Mouse (Mus musculus) liver, embryonic 15.5 days (tissue): Measurements from ENCODE around the gene Polr2b. TPM values are rescaled to one million over a fixed set of nuclear protein-coding genes. Genes with fewer than 3 reads are reported as not detected.
A peak's percentile ranks its signal among the peaks of the same experiment; 100 is the strongest.

Experiments
- ATAC-seq: fragments of 200-750 bp; cut with Nextera tagmentation; 2 replicates; pipeline ENCODE4 v1.8.0; 2017; ENCODE audit warnings: moderate number of reproducible peaks, mild to moderate bottlenecking, moderate library complexity; ENCODE audit not compliant: insufficient read depth
- H3K27ac ChIP-seq: fragments of 300-500 bp; sonication (generic); replicated peaks from 2 replicates; pipeline ENCODE4 v1.5.1; 2015; ENCODE audit warnings: mild to moderate bottlenecking, inconsistent platforms
- H3K27me3 ChIP-seq: fragments of 300-500 bp; sonication (generic); 2 replicates; pipeline ENCODE4 v1.6.1; 2015; ENCODE audit warnings: mild to moderate bottlenecking, inconsistent platforms
- H3K36me3 ChIP-seq: fragments of 300-500 bp; sonication (generic); replicated peaks from 2 replicates; pipeline ENCODE4 v1.6.1; 2015; ENCODE audit warnings: moderate library complexity, mild to moderate bottlenecking, inconsistent platforms
- H3K4me1 ChIP-seq: fragments of 300-500 bp; sonication (generic); replicated peaks from 2 replicates; pipeline ENCODE4 v1.6.1; 2015; ENCODE audit warnings: inconsistent platforms
- H3K4me2 ChIP-seq: fragments of 300-500 bp; sonication (generic); 2 replicates; pipeline ENCODE4 v1.6.1; 2015; ENCODE audit warnings: moderate library complexity, mild to moderate bottlenecking, inconsistent platforms
- H3K4me3 ChIP-seq: fragments of 300-500 bp; sonication (generic); replicated peaks from 2 replicates; pipeline ENCODE4 v1.5.1; 2015; ENCODE audit warnings: mild to moderate bottlenecking, inconsistent platforms
- H3K9ac ChIP-seq: fragments of 300-500 bp; sonication (generic); 2 replicates; pipeline ENCODE4 v1.6.1; 2015; ENCODE audit warnings: moderate library complexity, mild to moderate bottlenecking, inconsistent platforms
- H3K9me3 ChIP-seq: fragments of 300-500 bp; sonication (generic); replicated peaks from 2 replicates; pipeline ENCODE4 v1.6.1; 2016; ENCODE audit warnings: inconsistent platforms
- WGBS: fragments of 180-500 bp; shearing (Covaris S2); methylation state at CpG from one replicate; pipeline ENCODE4 v1.1.7; 2015; ENCODE audit warnings: mixed read lengths; ENCODE audit not compliant: insufficient replicate concordance; 5-methylcytosine and 5-hydroxymethylcytosine counted together
- polyA plus RNA-seq: library from polyadenylated mRNA; unstranded; fragments of >200 nt; fragmentation: Nextera tagmentation; extraction: Ambion mirVana; gene quantifications from 2 replicates; pipeline ENCODE4 v1.2.1, GENCODE M21; 2015

Gene Polr2b
- polyA plus RNA-seq: 24.9 and 26.0 TPM in 2 replicates

DNA sequence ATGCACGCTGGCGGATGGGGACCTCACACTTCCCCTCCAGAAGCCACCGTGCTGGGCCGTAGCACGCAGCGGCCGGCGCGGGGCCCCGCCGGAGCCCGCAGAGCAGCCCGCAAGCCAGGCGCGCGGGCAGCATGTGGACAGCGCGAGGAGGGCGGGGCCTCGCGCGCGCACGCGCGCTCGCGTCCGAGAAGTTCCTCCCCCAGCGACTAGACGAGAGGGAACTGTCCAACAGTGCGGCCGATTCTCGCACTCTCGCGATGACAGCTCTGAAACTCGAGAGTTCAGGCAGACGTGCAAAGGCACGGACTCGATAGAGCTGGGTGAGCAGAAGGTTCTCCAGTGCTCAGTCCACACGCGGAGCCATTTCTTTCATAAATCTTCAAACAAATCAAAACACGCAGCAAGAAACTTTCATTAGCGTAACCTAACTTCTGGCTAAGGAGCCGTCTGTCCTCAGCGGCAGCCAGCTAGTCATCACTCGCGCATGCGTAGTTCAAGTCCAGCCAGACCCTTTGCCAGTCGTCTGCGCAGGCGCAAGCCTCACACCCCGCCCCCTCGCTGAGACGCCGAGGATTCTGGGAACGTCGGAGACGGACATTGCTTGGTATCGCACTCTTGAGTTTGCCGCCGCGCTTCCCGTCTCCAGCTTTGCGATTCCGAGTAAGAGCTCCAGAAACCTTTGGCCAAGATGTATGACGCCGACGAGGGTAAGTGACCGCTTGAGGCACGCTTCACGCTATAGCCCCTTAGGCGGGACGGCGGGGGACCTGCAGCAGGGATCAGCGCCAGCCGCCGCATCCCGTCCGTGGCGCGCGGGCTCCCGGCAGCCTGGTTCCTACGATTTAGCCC, at the start of gene Polr2b, which contains the start of gene Noa1:
Gene Polr2b, plus strand, starts transcription at position 224 of the 849 bp plus-strand sequence.
Gene Noa1, minus strand, starts transcription at position 161 of the 849 bp plus-strand sequence.
- Histone ChIP-seq H3K9ac (peak within 1 kb of the TSS; percentile 84), H3K4me3 (peak within 1 kb of the TSS; percentile 77), H3K36me3 (peaks cover 38% of the 10 kb centered on the region), H3K9me3 (no peaks in the 10 kb centered on the region), H3K27me3 (no peaks in the 10 kb centered on the region), H3K4me1 (peaks cover 36% of the 10 kb centered on the region), H3K4me2 (peak within 1 kb of the TSS; percentile 99), H3K27ac (peak within 1 kb of the TSS; percentile 94)
- WGBS: under 1% methylated on average over 85 of the region's 85 CpGs
- peak; percentile 96 for ATAC-seq

DNA sequence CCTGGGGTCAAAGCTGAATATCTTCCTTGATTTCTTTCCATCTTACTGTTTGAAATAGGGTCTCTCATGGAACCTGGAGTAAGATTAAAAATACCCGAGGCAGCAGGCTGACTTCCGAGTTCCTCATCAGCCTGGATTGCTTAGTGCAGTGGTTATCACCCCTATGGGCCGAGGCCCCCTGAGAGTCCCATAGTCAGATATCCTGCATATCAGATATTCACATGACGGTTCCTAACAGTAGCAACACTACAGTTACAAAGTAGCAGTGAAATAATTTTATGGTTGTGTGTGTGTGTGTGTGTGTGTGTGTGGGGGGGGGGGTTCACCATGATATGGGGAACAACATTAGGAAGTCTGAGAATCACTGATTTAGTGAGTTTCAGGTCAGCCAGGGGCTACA, 48.8 kb upstream of the Polr2b start:
- 33% methylated on average over 4 of the region's 4 CpGs for WGBS
- Histone ChIP-seq H3K9ac (no peak overlapping the region), H3K27me3 (no peaks in the 10 kb centered on the region), H3K36me3 (no peaks in the 10 kb centered on the region), H3K4me1 (peaks cover 10% of the 10 kb centered on the region), H3K9me3 (no peaks in the 10 kb centered on the region), H3K4me3 (no peak overlapping the region), H3K27ac (no peak overlapping the region), H3K4me2 (no peak overlapping the region)
- ATAC-seq: no peak

DNA sequence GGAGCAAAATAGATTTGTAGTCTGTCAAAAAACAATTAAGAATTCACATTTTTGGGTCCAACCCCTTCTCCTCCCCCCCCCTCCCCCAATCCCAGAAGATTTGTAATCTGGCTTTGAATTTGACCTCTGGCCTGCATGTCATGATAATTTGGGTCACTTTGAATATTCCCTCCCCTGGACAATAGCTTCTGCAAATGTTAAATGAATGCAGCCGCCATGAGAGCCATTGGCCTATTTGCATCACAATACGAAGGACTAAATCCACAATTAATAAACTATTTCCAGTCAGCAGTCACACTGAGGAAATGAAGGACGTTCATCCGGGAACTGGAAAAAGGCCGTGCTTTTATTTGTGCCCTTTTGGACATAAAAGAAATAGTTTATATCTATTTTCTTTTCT, 47.8 kb upstream of the Polr2b start:
- no peaks in the 10 kb centered on the region for H3K36me3 ChIP-seq
- ATAC-seq: no peak
- no peak overlapping the region for H3K9ac ChIP-seq
- H3K4me1 ChIP-seq: peaks cover 16% of the 10 kb centered on the region
- no peak overlapping the region for H3K4me3 ChIP-seq
- no peaks in the 10 kb centered on the region for H3K9me3 ChIP-seq
- no peak overlapping the region for H3K4me2 ChIP-seq
- H3K27ac ChIP-seq: no peak overlapping the region
- WGBS: 79% methylated on average over 5 of the region's 5 CpGs
- no peaks in the 10 kb centered on the region for H3K27me3 ChIP-seq

DNA sequence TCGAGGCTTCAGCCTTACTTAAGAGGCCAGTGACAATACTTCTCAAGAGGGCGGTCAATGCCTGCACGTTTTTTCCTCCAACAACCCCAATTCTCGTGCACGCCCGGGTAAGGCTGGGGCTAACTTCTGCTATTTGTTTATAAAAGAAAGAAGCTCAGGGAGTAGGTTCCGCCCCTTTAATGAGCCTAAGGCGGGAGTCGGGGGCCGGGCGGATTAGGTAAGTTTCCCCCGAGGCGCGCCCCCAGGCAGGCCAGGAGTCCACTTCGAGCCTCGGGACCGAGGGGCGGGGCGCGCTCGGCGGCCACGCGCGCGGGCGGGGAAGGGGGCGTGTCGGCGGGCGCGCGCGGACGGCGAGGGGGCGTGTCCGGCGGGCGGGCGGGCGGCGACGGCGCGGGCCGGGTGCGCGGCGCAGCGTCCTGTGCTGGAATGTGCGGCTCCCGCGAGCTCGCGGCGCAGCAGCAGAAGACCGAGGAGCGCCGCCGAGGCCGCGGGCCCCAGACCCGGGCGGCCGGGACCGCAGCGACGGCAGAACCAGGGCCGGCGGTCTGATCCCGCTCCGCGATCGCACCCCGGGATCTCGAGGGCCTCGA, 44.8 kb upstream of the Polr2b start, which contains the start of gene Rest:
Gene Rest, plus strand, starts transcription at position 411 of the 590 bp plus-strand sequence.
- WGBS: under 1% methylated on average over 76 of the region's 78 CpGs
- peak within 1 kb of the TSS; percentile 85 for H3K9ac ChIP-seq
- peaks cover 35% of the 10 kb centered on the region for H3K4me1 ChIP-seq
- ATAC-seq: peak; percentile 84
- no peaks in the 10 kb centered on the region for H3K9me3 ChIP-seq
- H3K27me3 ChIP-seq: no peaks in the 10 kb centered on the region
- peak within 1 kb of the TSS; percentile 92 for H3K4me3 ChIP-seq
- H3K36me3 ChIP-seq: peaks cover 21% of the 10 kb centered on the region
- peak within 1 kb of the TSS; percentile 89 for H3K27ac ChIP-seq
- H3K4me2 ChIP-seq: peak within 1 kb of the TSS; percentile 99

DNA sequence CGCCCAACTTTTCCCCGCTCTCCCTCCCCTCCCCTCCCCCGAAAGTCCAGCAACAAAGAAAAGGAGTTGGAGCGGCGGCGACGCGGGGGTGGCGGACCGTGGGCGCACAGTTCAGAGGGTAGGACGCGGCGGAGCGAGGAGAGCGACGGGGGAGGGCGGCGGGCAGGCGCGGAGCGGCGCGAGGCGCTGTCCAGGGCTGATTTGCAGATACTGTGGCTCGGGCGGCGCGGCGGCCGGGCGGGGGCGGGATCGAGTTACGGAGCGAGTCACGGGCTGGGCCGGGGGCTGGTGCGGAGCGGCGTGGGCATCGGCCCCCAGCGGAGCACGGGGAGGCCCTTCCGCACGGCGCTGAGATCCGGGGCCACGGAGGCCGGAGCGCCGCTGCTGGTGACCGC, 44.3 kb upstream of the Polr2b start:
- WGBS: under 1% methylated on average over 33 of the region's 53 CpGs
- ATAC-seq: peak; percentile 87

DNA sequence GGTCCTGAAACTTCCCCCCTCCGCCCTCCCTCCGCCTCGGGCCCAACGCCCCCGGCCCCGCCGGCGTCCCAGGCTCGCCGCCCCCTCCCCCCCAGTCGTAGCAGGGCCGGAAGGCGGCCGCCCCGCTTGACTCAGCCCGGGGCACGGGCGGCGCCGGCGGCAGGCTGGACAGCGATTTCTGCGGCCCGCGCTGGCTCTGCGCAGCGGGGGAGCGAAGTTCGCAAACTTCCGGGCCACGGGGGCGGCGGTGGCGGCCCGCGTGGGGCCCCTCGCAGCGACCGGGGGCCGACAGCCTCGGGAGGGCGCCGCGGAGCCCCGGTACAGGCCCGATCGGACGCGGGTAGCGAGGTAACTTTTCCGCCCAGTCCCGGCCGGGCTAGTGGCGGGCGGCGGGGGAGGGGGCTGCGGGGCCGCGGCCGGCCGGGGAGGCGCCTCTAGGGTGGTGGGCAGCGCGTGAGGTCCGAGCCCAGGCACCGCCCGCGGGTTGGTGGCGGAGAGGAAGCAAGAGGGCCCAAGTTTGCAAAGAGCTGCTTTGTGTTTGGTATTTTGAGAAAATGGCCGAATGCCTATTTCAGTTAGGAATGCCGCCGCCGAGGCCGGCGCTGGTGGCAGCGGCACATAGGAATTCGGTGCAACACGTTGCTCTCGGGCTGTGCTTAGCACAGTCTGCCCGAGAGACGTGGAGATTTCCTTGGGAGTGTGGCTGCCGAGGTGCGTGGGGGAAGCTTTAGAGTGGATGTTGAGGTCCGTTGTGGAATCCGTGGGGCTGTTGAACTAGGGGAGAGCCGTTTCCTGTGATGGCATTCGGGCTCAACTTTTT, 43.7 kb upstream of the Polr2b start:
- peak overlapping the region; percentile 99 for H3K4me2 ChIP-seq
- peaks cover 27% of the 10 kb centered on the region for H3K36me3 ChIP-seq
- H3K9ac ChIP-seq: peak overlapping the region; percentile 85
- H3K27ac ChIP-seq: peak overlapping the region; percentile 89
- peak overlapping the region; percentile 92 for H3K4me3 ChIP-seq
- H3K4me1 ChIP-seq: peaks cover 35% of the 10 kb centered on the region
- WGBS: under 1% methylated on average over 74 of the region's 87 CpGs
- no peaks in the 10 kb centered on the region for H3K27me3 ChIP-seq
- no peaks in the 10 kb centered on the region for H3K9me3 ChIP-seq
- peak; percentile 58 for ATAC-seq

More for the DNA sequence above, 44.3 kb upstream of the Polr2b start:
- peaks cover 23% of the 10 kb centered on the region for H3K36me3 ChIP-seq
- peak overlapping the region; percentile 89 for H3K27ac ChIP-seq
- H3K27me3 ChIP-seq: no peaks in the 10 kb centered on the region
- H3K4me3 ChIP-seq: peak overlapping the region; percentile 92
- no peaks in the 10 kb centered on the region for H3K9me3 ChIP-seq
- H3K9ac ChIP-seq: peak overlapping the region; percentile 85
- peaks cover 35% of the 10 kb centered on the region for H3K4me1 ChIP-seq
- peak overlapping the region; percentile 99 for H3K4me2 ChIP-seq

DNA sequence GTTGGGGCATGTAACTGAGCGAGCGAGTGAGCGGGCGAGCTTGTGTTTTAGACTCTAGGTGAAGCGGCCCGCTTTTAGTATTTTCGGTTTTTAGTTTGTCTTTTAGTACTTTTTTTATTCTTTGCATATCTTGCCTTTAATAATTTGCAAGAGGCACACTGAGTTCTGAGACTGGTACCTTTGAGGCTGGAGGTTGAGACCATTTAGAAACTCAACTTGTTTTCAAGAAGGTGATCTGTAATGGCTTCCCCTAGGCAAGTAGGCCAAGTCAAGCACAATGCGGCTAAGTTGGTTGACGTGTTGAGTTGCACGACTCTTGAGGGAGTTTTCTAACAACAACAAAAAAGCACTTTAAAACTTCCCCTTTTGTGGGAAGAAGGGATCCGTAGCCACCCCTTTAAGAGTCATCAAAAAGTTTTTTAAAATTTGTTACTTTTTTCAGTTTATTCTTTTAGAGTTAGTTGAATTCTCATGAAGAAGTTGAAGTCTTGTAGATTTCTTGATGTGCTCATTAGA, 43.0 kb upstream of the Polr2b start:
- Histone ChIP-seq H3K27ac (peak overlapping the region; percentile 89), H3K9ac (peak overlapping the region; percentile 85), H3K9me3 (no peaks in the 10 kb centered on the region), H3K4me1 (peaks cover 37% of the 10 kb centered on the region), H3K36me3 (peaks cover 30% of the 10 kb centered on the region), H3K4me2 (peak overlapping the region; percentile 99), H3K27me3 (no peaks in the 10 kb centered on the region), H3K4me3 (peak overlapping the region; percentile 92)
- ATAC-seq: no peak
- under 1% methylated on average over 11 of the region's 11 CpGs for WGBS

DNA sequence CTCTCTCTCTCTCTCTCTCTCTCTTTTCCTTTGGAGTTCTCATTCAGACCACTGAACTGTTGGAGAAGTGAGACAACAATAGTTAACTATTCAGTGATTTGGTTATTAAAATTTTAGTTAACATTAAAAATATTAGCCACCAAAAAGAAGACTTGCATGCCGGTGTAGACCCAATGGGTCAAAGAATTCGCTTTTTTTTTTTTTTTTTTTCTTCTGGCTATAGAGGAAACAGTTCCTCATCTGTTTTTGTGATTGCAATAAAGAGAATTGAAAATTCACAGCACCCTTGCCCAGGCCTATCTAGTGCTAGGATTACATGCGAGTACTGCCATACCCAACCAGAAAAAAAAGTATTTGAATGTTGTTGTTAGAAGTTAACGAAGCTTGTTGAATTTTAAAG, 42.5 kb upstream of the Polr2b start:
- peak overlapping the region; percentile 99 for H3K4me2 ChIP-seq

DNA sequence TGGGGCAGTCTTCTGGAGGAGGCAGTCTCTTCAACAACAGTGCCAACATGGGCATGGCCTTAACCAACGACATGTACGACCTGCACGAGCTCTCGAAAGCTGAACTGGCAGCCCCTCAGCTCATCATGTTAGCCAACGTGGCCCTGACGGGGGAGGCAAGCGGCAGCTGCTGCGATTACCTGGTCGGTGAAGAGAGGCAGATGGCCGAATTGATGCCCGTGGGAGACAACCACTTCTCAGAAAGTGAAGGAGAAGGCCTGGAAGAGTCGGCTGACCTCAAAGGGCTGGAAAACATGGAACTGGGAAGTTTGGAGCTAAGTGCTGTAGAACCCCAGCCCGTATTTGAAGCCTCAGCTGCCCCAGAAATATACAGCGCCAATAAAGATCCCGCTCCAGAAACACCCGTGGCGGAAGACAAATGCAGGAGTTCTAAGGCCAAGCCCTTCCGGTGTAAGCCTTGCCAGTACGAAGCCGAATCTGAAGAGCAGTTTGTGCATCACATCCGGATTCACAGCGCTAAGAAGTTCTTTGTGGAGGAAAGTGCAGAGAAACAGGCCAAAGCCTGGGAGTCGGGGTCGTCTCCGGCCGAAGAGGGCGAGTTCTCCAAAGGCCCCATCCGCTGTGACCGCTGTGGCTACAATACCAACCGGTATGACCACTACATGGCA, 41.9 kb upstream of the Polr2b start:
- ATAC-seq: no peak
- no peak overlapping the region for H3K4me2 ChIP-seq
- H3K27ac ChIP-seq: no peak overlapping the region
- H3K27me3 ChIP-seq: no peaks in the 10 kb centered on the region
- 92% methylated on average over 30 of the region's 30 CpGs for WGBS
- H3K9me3 ChIP-seq: no peaks in the 10 kb centered on the region
- peaks cover 39% of the 10 kb centered on the region for H3K36me3 ChIP-seq
- no peak overlapping the region for H3K4me3 ChIP-seq
- no peak overlapping the region for H3K9ac ChIP-seq
- peaks cover 40% of the 10 kb centered on the region for H3K4me1 ChIP-seq

More for the DNA sequence above, 42.5 kb upstream of the Polr2b start:
- Histone ChIP-seq H3K27me3 (no peaks in the 10 kb centered on the region), H3K36me3 (peaks cover 34% of the 10 kb centered on the region), H3K27ac (no peak overlapping the region), H3K9ac (no peak overlapping the region), H3K4me1 (peaks cover 37% of the 10 kb centered on the region), H3K9me3 (no peaks in the 10 kb centered on the region), H3K4me3 (peak overlapping the region; percentile 92)
- WGBS: 66% methylated on average over 4 of the region's 4 CpGs
- no peak for ATAC-seq

DNA sequence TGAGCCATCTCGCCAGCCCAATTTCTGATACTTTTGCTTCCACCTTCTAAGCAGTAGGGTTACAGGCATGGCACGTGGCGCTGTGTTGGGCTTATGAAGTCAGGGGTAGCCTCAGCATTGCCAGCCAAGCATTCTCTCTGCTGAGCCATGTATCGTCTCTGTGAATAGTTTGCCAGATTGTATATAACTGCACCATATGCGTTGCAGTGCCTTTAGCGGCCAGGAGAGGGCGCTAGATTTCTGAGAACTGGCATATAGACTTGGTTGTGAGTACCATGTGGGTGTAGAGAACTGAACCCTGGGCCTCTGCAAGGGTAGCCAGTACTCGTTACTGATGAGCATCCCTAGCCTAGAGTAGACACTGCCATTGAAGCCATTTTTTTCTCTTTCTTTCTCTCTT, 40.5 kb upstream of the Polr2b start:
- Histone ChIP-seq H3K4me2 (no peak overlapping the region), H3K9me3 (no peaks in the 10 kb centered on the region), H3K9ac (no peak overlapping the region), H3K27ac (no peak overlapping the region), H3K4me1 (peaks cover 50% of the 10 kb centered on the region), H3K4me3 (no peak overlapping the region), H3K36me3 (peaks cover 49% of the 10 kb centered on the region), H3K27me3 (no peaks in the 10 kb centered on the region)
- ATAC-seq: no peak
- 71% methylated on average over 8 of the region's 8 CpGs for WGBS
